Mouse (Mus musculus): ENCODE results near the gene 2410131K14Rik. TPM values are rescaled to one million over a fixed set of nuclear protein-coding genes. Genes with fewer than 3 reads are reported as not detected.
A peak's percentile ranks its signal among the peaks of the same experiment; 100 is the strongest.

Gene 2410131K14Rik
- polyA plus RNA-seq, 1 experiment from 2014 or later = 7.7 TPM

- H3K36me3 ChIP-seq (ENCODE audit: insufficient read depth, low read length) = peaks cover 37% of the 10 kb centered on the region
- H3K27me3 ChIP-seq (ENCODE audit: insufficient read depth, low read length) = no peaks in the 10 kb centered on the region
- H3K4me2 ChIP-seq (ENCODE audit: low read length) = no peak overlapping the region
- DNase-seq (ENCODE audit: low spot score) (no peak), ATAC-seq (replicated peaks; ENCODE audit: low FRiP score, low read depth) (no peak)
- H3K9me3 ChIP-seq (replicated peaks; ENCODE audit: low read length) = no peaks in the 10 kb centered on the region
- H3K4me3 ChIP-seq (replicated peaks; ENCODE audit: low read depth, low read length) = no peak overlapping the region
- WGBS = 86% methylated on average over 6 of the region's 6 CpGs
- no peak overlapping the region for H3K27ac ChIP-seq
- no peak for TF ChIP-seq CTCF (IDR thresholded peaks at IDR 0.05; ENCODE audit: low read depth)
- H3K9ac ChIP-seq (ENCODE audit: low read depth, low read length) = no peak overlapping the region
- H3K4me1 ChIP-seq (replicated peaks; ENCODE audit: insufficient read depth, low read length) = no peaks in the 10 kb centered on the region
Observed at GRCm38 (mm10) chr5:118259636-118260035, 14.6 kb downstream of the 2410131K14Rik start.

DNA sequence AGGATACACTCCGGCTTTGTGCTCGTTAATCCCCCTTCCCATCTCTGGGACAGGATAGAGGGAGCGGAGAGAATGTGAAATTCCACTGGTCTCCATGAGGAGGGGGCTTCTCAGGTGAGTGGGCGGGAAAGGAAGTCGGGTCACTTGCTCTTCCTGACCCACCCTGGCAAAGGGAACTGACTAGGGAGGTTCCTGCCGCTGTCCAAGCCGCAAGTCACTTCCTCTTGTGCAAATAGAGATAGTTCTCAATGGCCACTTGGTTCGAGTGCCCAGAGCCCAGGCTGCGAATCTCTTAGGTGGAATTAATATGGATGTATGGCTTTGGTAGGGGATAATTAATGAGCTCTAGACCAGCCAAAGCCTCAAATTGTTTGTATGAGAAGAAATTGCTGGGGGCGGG lies 15.0 kb downstream of the 2410131K14Rik start:
- H3K4me3 ChIP-seq (replicated peaks; ENCODE audit: low read depth, low read length) = no peak overlapping the region
- TF ChIP-seq CTCF (IDR thresholded peaks at IDR 0.05; ENCODE audit: low read depth) = no peak
- no peak overlapping the region for H3K9ac ChIP-seq (ENCODE audit: low read depth, low read length)
- ATAC-seq (replicated peaks; ENCODE audit: low FRiP score, low read depth) (no peak), DNase-seq (ENCODE audit: low spot score) (no peak)
- peaks cover 37% of the 10 kb centered on the region for H3K36me3 ChIP-seq (ENCODE audit: insufficient read depth, low read length)
- 76% methylated on average over 10 of the region's 10 CpGs for WGBS
- H3K27me3 ChIP-seq (ENCODE audit: insufficient read depth, low read length) = no peaks in the 10 kb centered on the region
- no peaks in the 10 kb centered on the region for H3K9me3 ChIP-seq (replicated peaks; ENCODE audit: low read length)
- no peak overlapping the region for H3K4me2 ChIP-seq (ENCODE audit: low read length)
- H3K4me1 ChIP-seq (replicated peaks; ENCODE audit: insufficient read depth, low read length) = no peaks in the 10 kb centered on the region
- H3K27ac ChIP-seq = no peak overlapping the region

- Histone ChIP-seq H3K4me2 (ENCODE audit: low read length) (no peak overlapping the region), H3K27ac (no peak overlapping the region), H3K27me3 (ENCODE audit: insufficient read depth, low read length) (no peaks in the 10 kb centered on the region), H3K4me1 (replicated peaks; ENCODE audit: insufficient read depth, low read length) (no peaks in the 10 kb centered on the region), H3K9ac (ENCODE audit: low read depth, low read length) (no peak overlapping the region), H3K36me3 (ENCODE audit: insufficient read depth, low read length) (peaks cover 37% of the 10 kb centered on the region), H3K4me3 (replicated peaks; ENCODE audit: low read depth, low read length) (no peak overlapping the region), H3K9me3 (replicated peaks; ENCODE audit: low read length) (no peaks in the 10 kb centered on the region)
- ATAC-seq (replicated peaks; ENCODE audit: low FRiP score, low read depth) (no peak), DNase-seq (ENCODE audit: low spot score) (no peak)
- WGBS = 93% methylated on average over 11 of the region's 11 CpGs
- no peak for TF ChIP-seq CTCF (IDR thresholded peaks at IDR 0.05; ENCODE audit: low read depth)
Observed at GRCm38 (mm10) chr5:118260642-118261041, 15.6 kb downstream of the 2410131K14Rik start.

- no peak overlapping the region for H3K4me3 ChIP-seq (replicated peaks; ENCODE audit: low read depth, low read length)
- no peaks in the 10 kb centered on the region for H3K9me3 ChIP-seq (replicated peaks; ENCODE audit: low read length)
- H3K9ac ChIP-seq (ENCODE audit: low read depth, low read length) = no peak overlapping the region
- peaks cover 37% of the 10 kb centered on the region for H3K36me3 ChIP-seq (ENCODE audit: insufficient read depth, low read length)
- H3K4me2 ChIP-seq (ENCODE audit: low read length) = no peak overlapping the region
- H3K27ac ChIP-seq = no peak overlapping the region
- ATAC-seq (replicated peaks; ENCODE audit: low FRiP score, low read depth) = no peak
- H3K27me3 ChIP-seq (ENCODE audit: insufficient read depth, low read length) = no peaks in the 10 kb centered on the region
- TF ChIP-seq CTCF (IDR thresholded peaks at IDR 0.05; ENCODE audit: low read depth) = no peak
- no peaks in the 10 kb centered on the region for H3K4me1 ChIP-seq (replicated peaks; ENCODE audit: insufficient read depth, low read length)
- WGBS = 87% methylated on average over 9 of the region's 9 CpGs
- DNase-seq (ENCODE audit: low spot score) = no peak
Observed at GRCm38 (mm10) chr5:118261181-118261580, 16.2 kb downstream of the 2410131K14Rik start.

DNA sequence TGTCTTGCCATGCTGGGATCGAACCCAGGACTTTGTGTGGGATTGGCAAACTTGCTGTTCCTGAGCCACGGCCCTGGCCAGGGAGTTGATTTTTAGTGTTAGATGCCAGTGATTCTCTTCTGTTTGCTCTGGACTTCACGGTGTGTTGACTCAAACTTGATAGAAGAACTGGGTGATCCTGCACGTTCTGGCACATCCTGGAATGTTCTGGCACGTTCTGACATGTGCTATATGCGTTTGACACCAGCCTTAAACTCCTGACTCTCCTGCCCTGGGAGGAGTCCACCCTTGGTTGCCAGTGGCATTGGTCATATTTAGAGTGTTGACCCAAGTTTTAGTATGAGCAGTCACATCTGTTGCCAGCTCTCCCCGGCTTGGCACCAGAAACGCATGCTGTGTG lies 17.4 kb downstream of the 2410131K14Rik start:
- Histone ChIP-seq H3K4me3 (replicated peaks; ENCODE audit: low read depth, low read length) (no peak overlapping the region), H3K36me3 (ENCODE audit: insufficient read depth, low read length) (peaks cover 26% of the 10 kb centered on the region)
- ATAC-seq (replicated peaks; ENCODE audit: low FRiP score, low read depth) = no peak

DNA sequence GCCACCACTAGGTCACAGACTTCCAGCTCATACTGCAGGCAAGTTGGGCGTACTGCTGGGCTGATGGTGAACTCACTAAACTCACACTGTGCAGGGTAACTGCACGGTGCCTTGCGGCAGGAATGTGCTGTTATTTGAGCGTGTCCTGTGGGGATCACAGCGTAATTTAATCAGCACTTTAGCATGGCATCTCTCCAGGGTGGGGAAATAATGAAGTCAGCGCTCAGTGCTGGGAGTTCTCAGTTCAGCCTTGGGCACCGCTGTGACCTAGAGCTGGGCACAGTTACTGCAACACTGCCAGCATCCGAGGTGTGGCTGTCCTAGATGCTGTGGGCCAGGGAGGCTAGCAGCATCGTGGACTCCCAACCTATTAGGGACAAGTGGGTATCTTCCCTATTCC lies 19.3 kb downstream of the 2410131K14Rik start:
- Histone ChIP-seq H3K9me3 (replicated peaks; ENCODE audit: low read length) (no peaks in the 10 kb centered on the region), H3K9ac (ENCODE audit: low read depth, low read length) (no peak overlapping the region), H3K27ac (no peak overlapping the region), H3K4me3 (replicated peaks; ENCODE audit: low read depth, low read length) (no peak overlapping the region), H3K4me2 (ENCODE audit: low read length) (no peak overlapping the region), H3K4me1 (replicated peaks; ENCODE audit: insufficient read depth, low read length) (no peaks in the 10 kb centered on the region), H3K36me3 (ENCODE audit: insufficient read depth, low read length) (peaks cover 20% of the 10 kb centered on the region), H3K27me3 (ENCODE audit: insufficient read depth, low read length) (no peaks in the 10 kb centered on the region)
- peak; percentile 11; the same call in 1 of the 2 replicates for TF ChIP-seq CTCF (IDR thresholded peaks at IDR 0.05; ENCODE audit: low read depth)
- ATAC-seq (replicated peaks; ENCODE audit: low FRiP score, low read depth) = no peak
- WGBS = 62% methylated on average over 9 of the region's 9 CpGs
- DNase-seq (ENCODE audit: low spot score) = no peak

More for the DNA sequence above, 17.4 kb downstream of the 2410131K14Rik start:
- H3K9me3 ChIP-seq (replicated peaks; ENCODE audit: low read length) = no peaks in the 10 kb centered on the region
- WGBS = 84% methylated on average over 8 of the region's 8 CpGs
- no peak overlapping the region for H3K4me2 ChIP-seq (ENCODE audit: low read length)
- H3K4me1 ChIP-seq (replicated peaks; ENCODE audit: insufficient read depth, low read length) = no peaks in the 10 kb centered on the region
- H3K27ac ChIP-seq = no peak overlapping the region
- DNase-seq (ENCODE audit: low spot score) = no peak
- no peaks in the 10 kb centered on the region for H3K27me3 ChIP-seq (ENCODE audit: insufficient read depth, low read length)
- no peak for TF ChIP-seq CTCF (IDR thresholded peaks at IDR 0.05; ENCODE audit: low read depth)
- H3K9ac ChIP-seq (ENCODE audit: low read depth, low read length) = no peak overlapping the region

GRCm38 (mm10) chr5:118265366-118265765 lies 20.3 kb downstream of the 2410131K14Rik start:
- no peak overlapping the region for H3K27ac ChIP-seq
- no peaks in the 10 kb centered on the region for H3K27me3 ChIP-seq (ENCODE audit: insufficient read depth, low read length)
- peaks cover 14% of the 10 kb centered on the region for H3K36me3 ChIP-seq (ENCODE audit: insufficient read depth, low read length)
- no peaks in the 10 kb centered on the region for H3K4me1 ChIP-seq (replicated peaks; ENCODE audit: insufficient read depth, low read length)
- no peak for ATAC-seq (replicated peaks; ENCODE audit: low FRiP score, low read depth)
- H3K4me2 ChIP-seq (ENCODE audit: low read length) = no peak overlapping the region
- TF ChIP-seq CTCF (IDR thresholded peaks at IDR 0.05; ENCODE audit: low read depth) = no peak
- no peak for DNase-seq (ENCODE audit: low spot score)
- H3K4me3 ChIP-seq (replicated peaks; ENCODE audit: low read depth, low read length) = no peak overlapping the region
- WGBS = 86% methylated on average over 5 of the region's 5 CpGs
- no peak overlapping the region for H3K9ac ChIP-seq (ENCODE audit: low read depth, low read length)
- H3K9me3 ChIP-seq (replicated peaks; ENCODE audit: low read length) = no peaks in the 10 kb centered on the region

Measured in kidney, postnatal 0 days (tissue).